Mouse (Mus musculus) E14TG2a.4 (cell line): ENCODE data around the gene Aifm3.
"Not testable (repeated sequence)": the region's sequence is repeated elsewhere in the genome, so short reads cannot be mapped to it uniquely, and the experiment has no call there.

Experiments
- H3K27me3 ChIP-seq: 2 replicates; pipeline ENCODE4 v1.6.1; 2014; ENCODE audit warnings: low read length, control low read depth; ENCODE audit not compliant: insufficient read depth
- H3K36me3 ChIP-seq: 2 replicates; pipeline ENCODE4 v1.6.1; 2014; ENCODE audit warnings: low read length, control low read depth; ENCODE audit not compliant: insufficient read depth
- H3K4me1 ChIP-seq: replicated peaks from 2 replicates; pipeline ENCODE4 v1.6.1; 2014; ENCODE audit warnings: low read depth, low read length, control low read depth
- H3K4me3 ChIP-seq: replicated peaks from 2 replicates; pipeline ENCODE4 v1.5.1; 2014; ENCODE audit warnings: mild to moderate bottlenecking, low read length
- H3K9me3 ChIP-seq: 2 replicates; pipeline ENCODE4 v1.6.1; 2014; ENCODE audit warnings: low read length, control low read depth
- CTCF ChIP-seq: conservative IDR thresholded peaks from 2 replicates; pipeline ENCODE4 v1.5.1; 2014; ENCODE audit warnings: low read length
- NANOG ChIP-seq: IDR thresholded peaks from 2 replicates; pipeline ENCODE4 v1.6.1; 2014; ENCODE audit warnings: borderline replicate concordance, low read length, mixed read lengths
- POU5F1 ChIP-seq: IDR thresholded peaks from 2 replicates; pipeline ENCODE4 v1.6.1; 2014; ENCODE audit warnings: low read length, borderline replicate concordance

Aifm3 gene

GRCm38 (mm10) chr16:17553910-17554685, 64.7 kb downstream of the Aifm3 start:
- Histone ChIP-seq H3K4me3 (peak overlapping the region; percentile 75), H3K9me3 (no peaks in the 10 kb centered on the region), H3K36me3 (no peaks in the 10 kb centered on the region), H3K4me1 (peaks cover 47% of the 10 kb centered on the region), H3K27me3 (peaks cover 14% of the 10 kb centered on the region)
- TF ChIP-seq CTCF (no peak), POU5F1 (no peak), NANOG (no peak)

GRCm38 (mm10) chr16:17554702-17555101, 65.3 kb downstream of the Aifm3 start:
- peaks cover 49% of the 10 kb centered on the region for H3K4me1 ChIP-seq
- H3K4me3 ChIP-seq, result peak overlapping the region; percentile 75
- H3K36me3 ChIP-seq, H3K9me3 ChIP-seq: not testable (repeated sequence)
- peaks cover 17% of the 10 kb centered on the region for H3K27me3 ChIP-seq

GRCm38 (mm10) chr16:17556180-17556579, 66.8 kb downstream of the Aifm3 start:
- Histone ChIP-seq H3K4me1 (peaks cover 57% of the 10 kb centered on the region), H3K27me3 (peaks cover 23% of the 10 kb centered on the region)

GRCm38 (mm10) chr16:17556907-17557306, 67.5 kb downstream of the Aifm3 start:
- H3K27me3 ChIP-seq, result peaks cover 24% of the 10 kb centered on the region
- H3K4me1 ChIP-seq, result peaks cover 64% of the 10 kb centered on the region
- TF ChIP-seq CTCF, result no peak
- no peak for TF ChIP-seq POU5F1
- no peak for TF ChIP-seq NANOG
- no peak overlapping the region for H3K4me3 ChIP-seq
- no peaks in the 10 kb centered on the region for H3K36me3 ChIP-seq
- H3K9me3 ChIP-seq, result no peaks in the 10 kb centered on the region

More at GRCm38 (mm10) chr16:17556180-17556579, 66.8 kb downstream of the Aifm3 start:
- TF ChIP-seq CTCF (no peak), NANOG (no peak), POU5F1 (no peak)
- no peaks in the 10 kb centered on the region for H3K9me3 ChIP-seq
- H3K36me3 ChIP-seq, result no peaks in the 10 kb centered on the region
- H3K4me3 ChIP-seq, result no peak overlapping the region
